Mouse (Mus musculus) testis, adult 2 months (tissue): Measurements from ENCODE around the gene Itpr2.

ENCODE experiments used
- CTCF ChIP-seq: fragments of 200-500 bp; IDR thresholded peaks from 2 replicates; pipeline ENCODE4 v1.5.1; 2012; ENCODE audit warnings: low read depth, mild to moderate bottlenecking, inconsistent platforms, low read length, moderate library complexity; ENCODE audit not compliant: control insufficient read depth, insufficient read depth, insufficient replicate concordance
- POLR2A ChIP-seq: fragments of 200-500 bp; IDR thresholded peaks from 2 replicates; pipeline ENCODE4 v1.6.1; 2012; ENCODE audit warnings: low read depth, mild to moderate bottlenecking, inconsistent platforms, low read length, moderate library complexity; ENCODE audit not compliant: control insufficient read depth

GRCm38 (mm10) chr6:146519019-146519418 lies 17.0 kb upstream of the Itpr2 start:
- TF ChIP-seq CTCF (no peak), POLR2A (no peak)
